Mouse (Mus musculus) embryonic facial prominence, embryonic 11.5 days (tissue): ENCODE measurements around the gene Usp45. TPM values are rescaled to one million over a fixed set of nuclear protein-coding genes. Genes with fewer than 3 reads are reported as not detected.

Experiments
- ATAC-seq: fragments of 200-750 bp; cut with Nextera tagmentation; replicated peaks from 2 replicates; pipeline ENCODE4 v1.8.0; 2017; ENCODE audit warnings: low read depth; ENCODE audit not compliant: insufficient number of reproducible peaks, low FRiP score, low TSS enrichment
- DNase-seq: peaks from one replicate; pipeline ENCODE4 v3.0.0-alpha.2; 2015; ENCODE audit warnings: low spot score
- H3K27ac ChIP-seq: fragments of 300-500 bp; sonication (generic); replicated peaks from 2 replicates; pipeline ENCODE4 v1.5.1; 2014; ENCODE audit warnings: mild to moderate bottlenecking, low read depth, low read length, control low read depth
- H3K27me3 ChIP-seq: fragments of 300-500 bp; sonication (generic); 2 replicates; pipeline ENCODE4 v1.6.1; 2014; ENCODE audit warnings: mild to moderate bottlenecking, low read length, moderate library complexity, mixed read lengths; ENCODE audit not compliant: control insufficient read depth, insufficient read depth
- H3K36me3 ChIP-seq: fragments of 300-500 bp; sonication (generic); replicated peaks from 2 replicates; pipeline ENCODE4 v1.6.1; 2014; ENCODE audit warnings: low read depth, mild to moderate bottlenecking, low read length, moderate library complexity, mixed read lengths; ENCODE audit not compliant: control insufficient read depth, insufficient read depth
- H3K4me1 ChIP-seq: fragments of 300-500 bp; sonication (generic); 2 replicates; pipeline ENCODE4 v1.6.1; 2014; ENCODE audit warnings: low read length, mixed read lengths; ENCODE audit not compliant: control insufficient read depth, insufficient read depth
- H3K4me2 ChIP-seq: fragments of 300-500 bp; sonication (generic); 2 replicates; pipeline ENCODE4 v1.6.1; 2014; ENCODE audit warnings: low read depth, mild to moderate bottlenecking, control low read depth, low read length, moderate library complexity
- H3K4me3 ChIP-seq: fragments of 300-500 bp; sonication (generic); 2 replicates; pipeline ENCODE4 v1.5.1; 2014; ENCODE audit warnings: low read depth, low read length, control low read depth
- H3K9ac ChIP-seq: fragments of 300-500 bp; sonication (generic); replicated peaks from 2 replicates; pipeline ENCODE4 v1.6.1; 2014; ENCODE audit warnings: mild to moderate bottlenecking, control low read depth, low read length
- H3K9me3 ChIP-seq: fragments of 300-500 bp; sonication (generic); replicated peaks from 2 replicates; pipeline ENCODE4 v1.6.1; 2016; ENCODE audit warnings: mild to moderate bottlenecking, low read length, inconsistent platforms, mixed read lengths; ENCODE audit not compliant: control insufficient read depth
- WGBS: fragments of 180-500 bp; shearing (Covaris S2); extraction: QIAGEN DNeasy Blood & Tissue Kit; methylation state at CpG from one replicate; pipeline ENCODE4 v1.1.7; 2014; 5-methylcytosine and 5-hydroxymethylcytosine counted together
- polyA plus RNA-seq: library from polyadenylated mRNA; unstranded; fragments of >200 nt; fragmentation: Nextera tagmentation; extraction: Ambion mirVana; gene quantifications from 2 replicates; pipeline ENCODE4 v1.2.1, GENCODE M21; 2014

The Usp45 gene
- polyA plus RNA-seq, 1 experiment from 2014 or later, result 11.6 TPM

DNA sequence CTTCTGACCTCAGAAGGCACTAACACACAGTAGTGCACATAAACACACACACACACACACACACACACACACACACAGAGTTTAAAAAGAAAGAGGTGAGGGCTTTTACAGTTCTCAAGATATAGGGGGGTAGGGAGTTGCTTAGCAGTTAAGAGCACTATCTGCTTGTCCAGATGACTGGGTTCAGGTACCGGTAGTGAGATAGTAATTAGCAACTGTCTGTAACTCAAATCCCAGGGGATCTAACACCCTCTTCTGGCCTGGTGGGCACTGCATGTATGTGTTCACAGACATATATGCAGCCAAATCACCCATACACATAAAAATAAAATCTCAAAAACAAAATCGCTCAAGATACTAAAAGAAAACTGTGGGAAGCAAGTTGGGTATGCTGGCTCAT, 34.7 kb downstream of the Usp45 start:
- no peaks in the 10 kb centered on the region for H3K9me3 ChIP-seq
- H3K27ac ChIP-seq, result no peak overlapping the region
- H3K4me1 ChIP-seq, result no peaks in the 10 kb centered on the region
- no peak for ATAC-seq
- 91% methylated on average over 2 of the region's 2 CpGs for WGBS
- H3K4me2 ChIP-seq, result no peak overlapping the region
- H3K27me3 ChIP-seq, result no peaks in the 10 kb centered on the region
- no peak overlapping the region for H3K4me3 ChIP-seq
- no peaks in the 10 kb centered on the region; the same call in none of the 2 replicates for H3K36me3 ChIP-seq
- no peak overlapping the region for H3K9ac ChIP-seq
- no peak for DNase-seq

DNA sequence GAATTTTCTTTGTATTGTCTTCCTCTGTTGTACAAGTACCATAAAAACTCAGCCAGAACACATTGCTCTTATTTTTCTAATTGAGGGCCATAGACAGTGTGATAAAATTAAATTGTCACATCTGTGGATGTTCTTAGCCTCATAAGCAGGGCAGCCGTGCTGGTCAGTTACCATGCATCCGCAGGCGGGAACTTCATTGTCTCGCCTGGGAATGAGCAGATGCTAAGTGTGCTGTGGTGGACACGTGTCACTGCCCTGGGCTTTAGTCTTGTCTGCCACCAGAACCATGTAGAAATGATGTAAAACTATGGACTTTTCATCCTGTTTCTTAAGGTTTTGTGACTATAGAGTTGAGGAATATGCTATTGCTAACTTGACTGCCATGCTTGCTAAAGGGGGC, 40.2 kb downstream of the Usp45 start:
- no peak overlapping the region for H3K27ac ChIP-seq
- H3K4me2 ChIP-seq, result no peak overlapping the region
- H3K27me3 ChIP-seq, result no peaks in the 10 kb centered on the region
- H3K4me3 ChIP-seq, result no peak overlapping the region
- no peaks in the 10 kb centered on the region for H3K9me3 ChIP-seq
- H3K9ac ChIP-seq, result no peak overlapping the region
- no peaks in the 10 kb centered on the region for H3K4me1 ChIP-seq
- no peaks in the 10 kb centered on the region for H3K36me3 ChIP-seq
- DNase-seq, result no peak
- 81% methylated on average over 5 of the region's 5 CpGs for WGBS
- ATAC-seq, result no peak

DNA sequence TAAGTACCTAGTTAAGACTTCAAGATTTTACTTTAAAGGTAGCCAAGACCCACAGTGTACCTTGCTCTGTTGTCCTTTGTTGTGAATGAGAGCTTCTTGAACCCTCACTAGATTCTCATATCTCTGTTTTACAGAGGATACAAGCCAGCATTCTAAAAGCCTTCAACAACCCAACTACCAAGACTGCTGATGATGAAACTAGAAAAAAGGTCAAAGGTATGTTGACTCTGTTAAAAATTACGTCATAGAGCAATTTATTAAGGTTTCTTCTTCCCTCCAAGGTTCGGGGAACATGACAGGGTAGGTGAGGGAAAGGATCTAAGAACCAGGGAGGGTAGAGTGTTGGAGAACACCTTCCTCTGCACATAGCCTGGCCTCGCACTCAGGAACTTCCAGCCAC, 43.7 kb downstream of the Usp45 start:
- Histone ChIP-seq H3K4me3 (no peak overlapping the region), H3K9ac (no peak overlapping the region), H3K27ac (no peak overlapping the region), H3K4me1 (no peaks in the 10 kb centered on the region), H3K27me3 (no peaks in the 10 kb centered on the region), H3K9me3 (no peaks in the 10 kb centered on the region), H3K4me2 (no peak overlapping the region), H3K36me3 (no peaks in the 10 kb centered on the region)
- ATAC-seq, result no peak
- 85% methylated on average over 3 of the region's 3 CpGs for WGBS
- no peak for DNase-seq

DNA sequence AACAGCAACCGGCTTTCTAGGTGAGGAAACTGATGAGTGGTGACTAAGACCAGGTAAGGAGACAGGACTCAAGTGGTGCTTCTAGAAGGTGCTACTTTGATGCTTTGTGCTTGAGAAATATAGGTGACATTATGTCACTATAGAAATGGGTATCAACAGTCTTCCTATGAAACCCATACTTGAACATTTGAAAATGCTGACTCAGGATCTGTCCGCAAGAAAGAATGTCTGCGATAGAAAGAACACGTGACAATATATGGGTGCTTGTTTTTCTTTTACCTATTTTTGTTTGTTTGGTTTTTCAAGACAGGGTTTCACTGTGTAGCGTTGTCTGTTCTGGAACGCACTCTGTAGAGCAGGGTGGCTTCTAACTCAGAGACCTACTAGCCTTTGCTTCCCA, 45.7 kb downstream of the Usp45 start:
- Histone ChIP-seq H3K9ac (no peak overlapping the region), H3K4me3 (no peak overlapping the region), H3K27ac (no peak overlapping the region), H3K27me3 (no peaks in the 10 kb centered on the region), H3K9me3 (no peaks in the 10 kb centered on the region), H3K4me2 (no peak overlapping the region), H3K36me3 (no peaks in the 10 kb centered on the region), H3K4me1 (no peaks in the 10 kb centered on the region)
- WGBS, result 93% methylated on average over 6 of the region's 6 CpGs
- ATAC-seq (no peak), DNase-seq (no peak)

DNA sequence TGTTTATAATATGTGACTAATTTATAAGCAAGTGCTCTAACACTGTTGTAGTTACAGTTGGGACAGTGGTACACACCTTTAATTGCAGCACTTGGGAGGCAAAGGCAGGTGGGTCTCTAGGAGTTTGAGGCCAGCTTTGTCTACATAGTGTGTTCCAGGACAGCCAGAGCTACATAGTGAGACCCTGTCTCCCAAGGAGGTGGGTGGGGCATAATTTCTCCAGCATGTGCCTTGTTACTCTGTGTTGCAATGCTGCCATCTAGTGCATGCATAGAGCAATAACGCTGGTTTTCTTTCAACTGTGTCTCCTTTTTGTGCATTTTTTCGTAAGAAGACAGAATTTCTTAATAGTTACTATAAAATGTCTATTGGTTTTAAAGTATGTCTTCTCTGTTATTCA, 47.1 kb downstream of the Usp45 start:
- no peaks in the 10 kb centered on the region for H3K4me1 ChIP-seq
- 48% methylated on average over 2 of the region's 2 CpGs for WGBS
- no peak overlapping the region for H3K9ac ChIP-seq
- H3K27ac ChIP-seq, result no peak overlapping the region
- DNase-seq (peak; percentile 87), ATAC-seq (peak; percentile 80)
- no peaks in the 10 kb centered on the region for H3K27me3 ChIP-seq
- no peaks in the 10 kb centered on the region for H3K36me3 ChIP-seq
- no peaks in the 10 kb centered on the region for H3K9me3 ChIP-seq
- H3K4me2 ChIP-seq, result no peak overlapping the region
- no peak overlapping the region for H3K4me3 ChIP-seq

DNA sequence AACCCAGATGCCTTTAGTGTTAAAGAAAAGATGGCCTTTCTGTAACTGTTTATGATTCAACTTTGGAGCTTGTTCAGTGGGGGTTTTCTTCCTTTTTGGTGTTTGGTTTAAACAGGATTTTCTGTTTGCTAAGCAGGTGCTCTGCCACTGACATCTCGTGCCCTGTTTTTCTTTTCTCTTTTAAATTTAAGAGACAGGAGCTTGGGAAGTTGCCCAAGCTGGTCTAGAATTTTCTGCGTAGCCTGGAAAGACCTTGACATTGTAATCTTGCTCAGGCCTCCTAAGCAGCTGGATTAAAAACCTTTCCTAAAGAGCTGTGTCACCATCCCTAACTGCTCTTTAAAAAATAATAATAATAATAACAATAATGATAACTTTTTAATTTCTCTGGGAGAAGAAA, 59.7 kb downstream of the Usp45 start:
- no peak for DNase-seq
- Histone ChIP-seq H3K36me3 (no peaks in the 10 kb centered on the region), H3K4me1 (no peaks in the 10 kb centered on the region), H3K4me3 (no peak overlapping the region), H3K9me3 (no peaks in the 10 kb centered on the region), H3K27me3 (no peaks in the 10 kb centered on the region), H3K27ac (no peak overlapping the region), H3K4me2 (no peak overlapping the region), H3K9ac (no peak overlapping the region)
- no peak for ATAC-seq
- 86% methylated on average over 2 of the region's 2 CpGs for WGBS

DNA sequence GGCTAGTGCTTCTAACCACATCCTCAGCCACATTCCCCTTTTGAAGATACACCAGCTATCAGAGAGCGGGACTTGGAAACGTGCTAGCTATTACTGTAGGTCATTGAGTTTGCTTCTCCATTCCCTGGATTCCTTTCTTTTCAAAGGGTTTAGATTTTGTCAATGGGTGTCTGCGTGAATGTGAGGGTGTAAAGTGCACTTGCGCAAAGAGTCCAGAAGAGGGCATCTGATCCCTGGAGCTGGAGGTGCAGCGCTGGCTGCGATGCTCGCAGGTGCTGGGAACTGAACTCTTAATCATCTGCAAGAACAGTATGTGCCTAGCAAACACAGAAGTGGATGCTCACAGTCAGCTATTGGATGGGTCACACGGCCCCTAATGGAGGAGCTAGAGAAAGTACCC, 65.9 kb downstream of the Usp45 start:
- no peaks in the 10 kb centered on the region for H3K27me3 ChIP-seq
- H3K4me2 ChIP-seq, result no peak overlapping the region
- no peak overlapping the region for H3K9ac ChIP-seq
- H3K4me1 ChIP-seq, result no peaks in the 10 kb centered on the region
- DNase-seq (no peak), ATAC-seq (no peak)
- no peak overlapping the region for H3K4me3 ChIP-seq
- H3K27ac ChIP-seq, result no peak overlapping the region
- no peaks in the 10 kb centered on the region for H3K36me3 ChIP-seq
- WGBS, result 95% methylated on average over 8 of the region's 8 CpGs
- no peaks in the 10 kb centered on the region for H3K9me3 ChIP-seq

DNA sequence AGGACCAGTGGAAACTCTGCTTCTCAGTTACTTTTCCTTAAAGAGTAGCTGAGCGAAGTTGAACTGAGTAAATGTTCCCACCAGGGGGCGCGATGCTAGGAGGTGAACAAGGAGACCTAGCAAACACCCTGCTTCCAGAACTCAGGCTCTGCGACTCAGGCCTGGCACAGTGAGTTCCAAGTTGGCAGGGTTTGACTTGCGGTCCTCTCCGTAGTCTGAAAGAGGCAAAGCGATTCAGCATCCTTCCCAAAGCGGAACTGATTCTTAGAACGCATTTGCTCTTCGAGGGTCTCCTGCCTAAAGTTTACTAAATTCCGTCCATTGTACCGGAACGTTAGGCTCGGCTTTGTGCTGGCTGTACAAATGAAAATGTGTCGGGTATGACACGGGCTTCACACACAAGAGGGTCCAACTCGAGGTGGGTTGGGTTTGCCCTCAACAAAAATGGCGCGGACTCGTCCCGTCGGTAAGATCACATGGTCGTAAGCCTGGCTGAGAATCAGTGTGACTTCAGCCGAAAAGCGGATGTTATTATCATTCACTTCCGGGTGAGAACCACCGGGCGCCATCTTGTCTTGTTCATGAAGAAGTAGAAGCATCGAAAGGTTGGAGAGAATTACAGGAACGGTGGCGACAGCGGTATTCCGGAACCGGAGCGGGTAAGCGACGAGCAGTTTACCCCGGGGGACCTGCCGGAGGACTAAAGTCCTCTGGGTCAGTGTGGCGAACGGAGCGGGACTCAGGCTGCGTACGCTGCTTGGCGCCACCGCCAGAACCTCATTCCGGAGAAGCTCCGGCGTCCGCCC, 80.7 kb downstream of the Usp45 start, which contains the start of gene Pnisr:
Gene Pnisr (plus strand): TSS at position 103 of the 806 bp plus-strand sequence.
- peak within 1 kb of the TSS; percentile 91 for H3K9ac ChIP-seq
- peak; percentile 98 for ATAC-seq

More for the DNA sequence above, 80.7 kb downstream of the Usp45 start, which contains the start of gene Pnisr:
- H3K4me3 ChIP-seq, result peak within 1 kb of the TSS; percentile 78
- peak; percentile 98 for DNase-seq
- under 1% methylated on average over 50 of the region's 50 CpGs for WGBS
- H3K4me1 ChIP-seq, result no peaks in the 10 kb centered on the region
- H3K36me3 ChIP-seq, result no peaks in the 10 kb centered on the region
- no peaks in the 10 kb centered on the region for H3K27me3 ChIP-seq
- H3K9me3 ChIP-seq, result no peaks in the 10 kb centered on the region
- peak within 1 kb of the TSS; percentile 36 for H3K4me2 ChIP-seq
- H3K27ac ChIP-seq, result peak within 1 kb of the TSS; percentile 94
